Mouse (Mus musculus) small intestine, adult 2 months (tissue): ENCODE measurements around the gene Picalm.

Experiments used
- CTCF ChIP-seq: fragments of 200-500 bp; IDR thresholded peaks from 2 replicates; pipeline ENCODE4 v1.5.1; 2012; ENCODE audit warnings: low read depth, mild to moderate bottlenecking, control low read depth, inconsistent platforms, low read length, moderate library complexity, mixed read lengths; ENCODE audit not compliant: insufficient replicate concordance, insufficient read length; ENCODE audit errors: extremely low read depth
- POLR2A ChIP-seq: fragments of 200-500 bp; IDR thresholded peaks from 2 replicates; pipeline ENCODE4 v1.6.1; 2012; ENCODE audit warnings: low read depth, mild to moderate bottlenecking, control low read depth, inconsistent platforms, low read length, moderate library complexity

GRCm38 (mm10) chr7:90180635-90181034 lies 50.6 kb downstream of the Picalm start:
- TF ChIP-seq CTCF (no peak), POLR2A (no peak)
